Mouse (Mus musculus) CH12.LX (cell line): ENCODE data around the gene Spata2l. TPM values are rescaled to one million over a fixed set of nuclear protein-coding genes. Genes with fewer than 3 reads are reported as not detected.
A peak's percentile ranks its signal among the peaks of the same experiment; 100 is the strongest.

Experiments
- DNase-seq: peaks from one replicate; pipeline ENCODE4 v3.0.0-alpha.2; 2013; ENCODE audit errors: extremely low read depth
- H3K27ac ChIP-seq: 2 replicates; pipeline ENCODE4 v1.5.1; 2012; ENCODE audit warnings: low read depth, mild to moderate bottlenecking, control low read depth, moderate library complexity; ENCODE audit not compliant: insufficient read depth
- H3K27me3 ChIP-seq: replicated peaks from 2 replicates; pipeline ENCODE3; 2012; ENCODE audit warnings: inconsistent platforms
- H3K36me3 ChIP-seq, 2 experiments: replicated peaks in 1 of 2; 2 replicates each; pipeline versions ENCODE3 to v1.6.1; 2012; ENCODE audit warnings: inconsistent platforms in 1 of 2, low read length in 1 of 2, mild to moderate bottlenecking in 1 of 2, mixed read lengths in 1 of 2, moderate library complexity in 1 of 2; ENCODE audit not compliant: control insufficient read depth in 1 of 2, insufficient read depth in 1 of 2
- H3K4me1 ChIP-seq, 2 experiments: 2 replicates each; pipeline ENCODE4 v1.6.1; 2012; ENCODE audit warnings: inconsistent platforms in 1 of 2, moderate library complexity in 1 of 2; ENCODE audit not compliant: insufficient read depth in 2 of 2, control insufficient read depth in 1 of 2
- H3K4me2 ChIP-seq: 2 replicates; pipeline ENCODE4 v1.6.1; 2012; ENCODE audit warnings: low read depth, mild to moderate bottlenecking, control low read depth; ENCODE audit not compliant: poor library complexity, insufficient read depth, severe bottlenecking
- H3K4me3 ChIP-seq, 3 experiments: fragments of 150-350 bp in 1 of 3; sonication (generic) in 1 of 3; replicated peaks in 1 of 3; 2 replicates each; pipeline versions ENCODE3 to v1.5.1; 2011 to 2012; ENCODE audit warnings: low read depth in 2 of 3, low read length in 2 of 3, mild to moderate bottlenecking in 2 of 3, moderate library complexity in 2 of 3, control low read depth in 1 of 3, improper control_type of control experiment in 1 of 3, inconsistent platforms in 1 of 3, mixed read lengths in 1 of 3; ENCODE audit not compliant: poor library complexity in 1 of 3
- H3K79me2 ChIP-seq: replicated peaks from 2 replicates; pipeline ENCODE4 v1.6.1; 2012; ENCODE audit warnings: mild to moderate bottlenecking, moderate library complexity; ENCODE audit not compliant: control insufficient read depth, poor library complexity, insufficient read depth, severe bottlenecking; ENCODE audit errors: extremely low read depth
- H3K9ac ChIP-seq: 2 replicates; pipeline ENCODE4 v1.6.1; 2012; ENCODE audit warnings: low read depth, mild to moderate bottlenecking, control low read depth, moderate library complexity; ENCODE audit not compliant: insufficient read depth
- H3K9me3 ChIP-seq: replicated peaks from 2 replicates; pipeline ENCODE3; 2012; ENCODE audit warnings: low read length, inconsistent platforms, mixed read lengths
- BHLHE40 ChIP-seq: IDR thresholded peaks from 2 replicates; pipeline ENCODE4 v1.6.1; 2011; ENCODE audit warnings: mild to moderate bottlenecking, low read depth, low read length, improper control_type of control experiment
- CHD2 ChIP-seq: IDR thresholded peaks from 2 replicates; pipeline ENCODE4 v1.6.1; 2011; ENCODE audit warnings: low read length, improper control_type of control experiment
- CTCF ChIP-seq, 2 experiments: IDR thresholded peaks in 1 of 2; conservative IDR thresholded peaks in 1 of 2; 2 replicates each; pipeline ENCODE4 v1.5.1; 2011 to 2012; ENCODE audit warnings: low read depth in 2 of 2, low read length in 2 of 2, improper control_type of control experiment in 1 of 2, inconsistent platforms in 1 of 2, mild to moderate bottlenecking in 1 of 2, moderate library complexity in 1 of 2
- ELF1 ChIP-seq: IDR thresholded peaks from 2 replicates; pipeline ENCODE4 v1.6.1; 2014; ENCODE audit warnings: low read depth, mild to moderate bottlenecking, inconsistent platforms, low read length, improper control_type of control experiment
- EP300 ChIP-seq: IDR thresholded peaks from 2 replicates; pipeline ENCODE4 v1.6.1; 2011; ENCODE audit warnings: low read length, improper control_type of control experiment
- ETS1 ChIP-seq: conservative IDR thresholded peaks from 2 replicates; pipeline ENCODE4 v1.6.1; 2012; ENCODE audit warnings: low read depth, mild to moderate bottlenecking, inconsistent platforms, low read length, improper control_type of control experiment, moderate library complexity
- GABPA ChIP-seq: IDR thresholded peaks from 2 replicates; pipeline ENCODE4 v1.6.1; 2012; ENCODE audit warnings: low read depth, low read length, improper control_type of control experiment, inconsistent platforms; ENCODE audit not compliant: insufficient replicate concordance
- HCFC1 ChIP-seq: IDR thresholded peaks from 2 replicates; pipeline ENCODE4 v1.6.1; 2012; ENCODE audit warnings: low read depth, mild to moderate bottlenecking, inconsistent platforms, low read length, improper control_type of control experiment
- IRF4 ChIP-seq: IDR thresholded peaks from 2 replicates; pipeline ENCODE4 v1.6.1; 2014; ENCODE audit warnings: low read depth, mild to moderate bottlenecking, inconsistent platforms, low read length, improper control_type of control experiment
- JUN ChIP-seq: IDR thresholded peaks from 2 replicates; pipeline ENCODE4 v1.6.1; 2011; ENCODE audit warnings: low read depth, mild to moderate bottlenecking, low read length, improper control_type of control experiment, moderate library complexity; ENCODE audit not compliant: insufficient read depth
- JUND ChIP-seq: conservative IDR thresholded peaks from 2 replicates; pipeline ENCODE4 v1.6.1; 2011; ENCODE audit warnings: low read depth, low read length, improper control_type of control experiment
- KAT2A ChIP-seq: IDR thresholded peaks from 2 replicates; pipeline ENCODE4 v1.6.1; 2012; ENCODE audit warnings: low read length, improper control_type of control experiment, inconsistent platforms; ENCODE audit not compliant: insufficient replicate concordance
- MAX ChIP-seq: IDR thresholded peaks from 2 replicates; pipeline ENCODE4 v1.6.1; 2011; ENCODE audit warnings: low read length, improper control_type of control experiment
- MAZ ChIP-seq: IDR thresholded peaks from 2 replicates; pipeline ENCODE4 v1.6.1; 2012; ENCODE audit warnings: low read depth, mild to moderate bottlenecking, inconsistent platforms, low read length, improper control_type of control experiment, moderate library complexity
- NELFE ChIP-seq: IDR thresholded peaks from 2 replicates; pipeline ENCODE4 v1.6.1; 2011; ENCODE audit warnings: low read depth, low read length, improper control_type of control experiment
- NRF1 ChIP-seq: IDR thresholded peaks from 2 replicates; pipeline ENCODE4 v1.6.1; 2014; ENCODE audit warnings: low read depth, mild to moderate bottlenecking, inconsistent platforms, low read length, improper control_type of control experiment, moderate library complexity
- PAX5 ChIP-seq: IDR thresholded peaks from 2 replicates; pipeline ENCODE4 v1.6.1; 2012; ENCODE audit warnings: low read length, inconsistent platforms, mixed read lengths
- POLR2A ChIP-seq: IDR thresholded peaks from 2 replicates; pipeline ENCODE4 v1.6.1; 2011; ENCODE audit warnings: low read depth, mild to moderate bottlenecking, improper control_type of control experiment, low read length
- POLR2AphosphoS2 ChIP-seq: IDR thresholded peaks from 2 replicates; pipeline ENCODE4 v1.6.1; 2011; ENCODE audit warnings: low read depth, low read length, improper control_type of control experiment
- RAD21 ChIP-seq: IDR thresholded peaks from 2 replicates; pipeline ENCODE4 v1.6.1; 2011; ENCODE audit warnings: low read depth, mild to moderate bottlenecking, low read length, improper control_type of control experiment, moderate library complexity
- SMC3 ChIP-seq: IDR thresholded peaks from 2 replicates; pipeline ENCODE4 v1.6.1; 2011; ENCODE audit warnings: low read depth, low read length, improper control_type of control experiment
- TBP ChIP-seq: conservative IDR thresholded peaks from 2 replicates; pipeline ENCODE4 v1.6.1; 2011; ENCODE audit warnings: low read depth, low read length, improper control_type of control experiment
- TCF12 ChIP-seq: IDR thresholded peaks from 2 replicates; pipeline ENCODE4 v1.6.1; 2014; ENCODE audit warnings: low read depth, mild to moderate bottlenecking, inconsistent platforms, low read length, improper control_type of control experiment
- UBTF ChIP-seq: IDR thresholded peaks from 2 replicates; pipeline ENCODE4 v1.6.1; 2012; ENCODE audit warnings: low read depth, mild to moderate bottlenecking, inconsistent platforms, low read length, improper control_type of control experiment, moderate library complexity
- USF1 ChIP-seq: IDR thresholded peaks from 2 replicates; pipeline ENCODE4 v1.6.1; 2014; ENCODE audit warnings: low read depth, mild to moderate bottlenecking, inconsistent platforms, low read length, improper control_type of control experiment
- USF2 ChIP-seq: conservative IDR thresholded peaks from 2 replicates; pipeline ENCODE4 v1.6.1; 2011; ENCODE audit warnings: low read depth, low read length, improper control_type of control experiment
- ZC3H11A ChIP-seq: IDR thresholded peaks from 2 replicates; pipeline ENCODE4 v1.6.1; 2012; ENCODE audit warnings: low read depth, mild to moderate bottlenecking, inconsistent platforms, low read length, improper control_type of control experiment
- ZKSCAN1 ChIP-seq: IDR thresholded peaks from 2 replicates; pipeline ENCODE4 v1.6.1; 2012; ENCODE audit warnings: low read depth, inconsistent platforms, low read length, improper control_type of control experiment, borderline replicate concordance
- ZMIZ1 ChIP-seq: IDR thresholded peaks from 2 replicates; pipeline ENCODE4 v1.6.1; 2012; ENCODE audit warnings: low read depth, mild to moderate bottlenecking, inconsistent platforms, low read length, improper control_type of control experiment
- ZNF384 ChIP-seq: IDR thresholded peaks from 2 replicates; pipeline ENCODE4 v1.6.1; 2012; ENCODE audit warnings: low read depth, low read length, improper control_type of control experiment, inconsistent platforms
- dilution Hi-C: fragments of 300-500 bp; cut with MboI; formaldehyde crosslinking; loops from 2 replicates; pipeline ENCODE4 v1.14.3; 2020; ENCODE audit warnings: low sequenced_read_pairs; ENCODE audit not compliant: extremely low pct_unique_long_range_greater_than_20kb, extremely low pct_ligation_motif_present
- in situ Hi-C: fragments of 300-500 bp; cut with MboI; formaldehyde crosslinking; loops from 3 replicates; pipeline ENCODE4 v1.14.3; 2019; ENCODE audit warnings: low sequenced_read_pairs, low pct_ligation_motif_present, low pct_unique_long_range_greater_than_20kb, mixed read lengths
- polyA plus RNA-seq: library from polyadenylated mRNA; unstranded; fragments of >175 nt; gene quantifications from 2 replicates; pipeline ENCODE4 v1.2.1, GENCODE M21; 2012; ENCODE audit warnings: low read depth; ENCODE audit not compliant: insufficient read length
- total RNA-seq, 2 experiments: library from RNA; depleted of rRNA; stranded (reverse); fragments of 300-350 nt in 1 of 2; fragments of >200 nt in 1 of 2; gene quantifications; 2 replicates each; pipeline ENCODE4 v1.2.3; 2012 to 2014

Gene Spata2l
- total and polyA plus RNA-seq, 3 experiments = 0.63 to 2.3 (median 1.4) TPM

GRCm38 (mm10) chr8:123185566-123186409 lies 50.2 kb downstream of the Spata2l start, which contains the start of gene Dpep1:
Gene Dpep1 (plus strand): TSS chr8:123186242.
- in situ Hi-C loops = loop anchor here (5.0 kb wide), 1 partner anchor 73 kb away; no protein-coding TSS in a partner anchor
- DNase-seq = no peak
- H3K4me1 ChIP-seq = peaks cover 0 to 3% of the 10 kb centered on the region in 2 experiments; a peak in 2 of 4 replicates
- peaks cover 2% of the 10 kb centered on the region for H3K9me3 ChIP-seq
- peaks cover 47% of the 10 kb centered on the region for H3K27me3 ChIP-seq
- H3K27ac ChIP-seq = no peak within 1 kb of the TSS
- no peak within 1 kb of the TSS for H3K4me3 ChIP-seq
- dilution Hi-C loops = no loop called here
- no peaks in the 10 kb centered on the region for H3K79me2 ChIP-seq
- H3K36me3 ChIP-seq = no peaks in the 10 kb centered on the region
- no peak within 1 kb of the TSS for H3K9ac ChIP-seq
- H3K4me2 ChIP-seq = no peak within 1 kb of the TSS
- TF ChIP-seq JUND (no peak), POLR2AphosphoS2 (no peak), ZNF384 (no peak), KAT2A (no peak), USF1 (no peak), NELFE (no peak), ZMIZ1 (no peak), SMC3 (no peak), EP300 (no peak)
- TF ChIP-seq, all 38 proteins: peak for 0

- dilution Hi-C loops (no loop called here), in situ Hi-C loops (no loop called here)
- no peaks in the 10 kb centered on the region for H3K36me3 ChIP-seq
- TF ChIP-seq ZC3H11A (no peak), ELF1 (0 out of 2 replicates have a peak, but pooled peaks have one; percentile 43), POLR2AphosphoS2 (no peak), USF1 (no peak), CTCF (conservative IDR thresholded peaks at IDR 0.05 in 1 of 2, IDR thresholded peaks at IDR 0.05 in 1 of 2; ENCODE audit: low read depth in 2 of 2, low read length in 2 of 2) (no peak; a peak in 1 of 4 replicates), HCFC1 (peak; percentile 81), ZKSCAN1 (no peak), POLR2A (peak; percentile 37), MAX (no peak), MAZ (no peak), ZNF384 (no peak), KAT2A (0 out of 2 replicates have a peak, but pooled peaks have one; percentile 53), JUN (no peak), TCF12 (peak; percentile 64; the same call in 1 of the 2 replicates), EP300 (no peak), UBTF (0 out of 2 replicates have a peak, but pooled peaks have one; percentile 50), SMC3 (no peak), PAX5 (no peak), BHLHE40 (0 out of 2 replicates have a peak, but pooled peaks have one; percentile 12), GABPA (no peak), IRF4 (peak; percentile 71), TBP (peak; percentile 87), ETS1 (peak; percentile 23; the same call in 1 of the 2 replicates), RAD21 (no peak), USF2 (no peak), CHD2 (no peak), NRF1 (no peak), JUND (no peak)
Measured at GRCm38 (mm10) chr8:123181391-123181790, 54.6 kb downstream of the Spata2l start.

More at GRCm38 (mm10) chr8:123181391-123181790, 54.6 kb downstream of the Spata2l start:
- Histone ChIP-seq H3K79me2 (no peaks in the 10 kb centered on the region), H3K27me3 (peaks cover 27% of the 10 kb centered on the region), H3K4me1 (peaks cover 0 to 3% of the 10 kb centered on the region in 2 experiments; a peak in 1 of 4 replicates), H3K27ac (no peak overlapping the region), H3K9me3 (peaks cover 22% of the 10 kb centered on the region), H3K4me2 (no peak overlapping the region), H3K9ac (no peak overlapping the region), H3K4me3 (peak overlapping the region in 1 of 3 experiments; percentile 19)
- DNase-seq = peak; percentile 57
